ENCODE assay signal across 9 mouse cellular contexts in genomic region chr6:100437980-100438379, GRCm38 (mm10).
DNase-seq lines count a peak whose midpoint lies in the region; ATAC-seq and TF ChIP-seq lines count a peak whose summit lies in the region.
"Had no signal": no experiment of that assay in that cellular context is flagged by ENCODE, and none has a peak within 500 bp of the region (broad histone marks: within the 10 kb centered on the region; RNA-seq: fewer than 3 reads in every experiment).

No protein-coding gene starts in this region.

- no peaks in the 10 kb centered on the region for H3K9me3 ChIP-seq in forebrain, embryonic 12.5 days
- H3K9me3 ChIP-seq in forebrain, embryonic 10.5 days, result peaks cover 4% of the 10 kb centered on the region; the same call in 1 of the 2 replicates
- H3K9me3 ChIP-seq in CH12.LX (replicated peaks; ENCODE audit: low read length), result peaks cover 9% of the 10 kb centered on the region
- H3K9me3 ChIP-seq in hindbrain, embryonic 14.5 days (ENCODE audit: control insufficient read depth, low read length), result no peaks in the 10 kb centered on the region
- no peaks in the 10 kb centered on the region for H3K9me3 ChIP-seq in midbrain, embryonic 11.5 days (ENCODE audit: control insufficient read depth, low read length)

- H3K9ac ChIP-seq in forebrain, embryonic 12.5 days, result no peak overlapping the region
- no peak overlapping the region for H3K9ac ChIP-seq in CH12.LX (ENCODE audit: insufficient read depth, low read depth)
- no peak overlapping the region; the same call in 1 of the 2 replicates for H3K9ac ChIP-seq in hindbrain, embryonic 14.5 days
- no peak overlapping the region for H3K9ac ChIP-seq in midbrain, embryonic 11.5 days (ENCODE audit: low read length)

- peak overlapping the region; percentile 54 for H3K4me2 ChIP-seq in forebrain, embryonic 12.5 days
- H3K4me2 ChIP-seq in CH12.LX (ENCODE audit: insufficient read depth, low read depth, poor library complexity, severe bottlenecking), result peak overlapping the region; percentile 68
- H3K4me2 ChIP-seq in hindbrain, embryonic 14.5 days (replicated peaks), result peak overlapping the region; percentile 49
- no peak overlapping the region for H3K4me2 ChIP-seq in midbrain, embryonic 11.5 days

- in situ Hi-C loops in CH12.LX (cut with MboI; ENCODE audit: low pct_ligation_motif_present, low pct_unique_long_range_greater_than_20kb, low sequenced_read_pairs), result no loop called here

- H3K79me2 ChIP-seq in CH12.LX (replicated peaks; ENCODE audit: control insufficient read depth, extremely low read depth, insufficient read depth, poor library complexity, severe bottlenecking), result no peaks in the 10 kb centered on the region

- TF ChIP-seq POLR2A in CH12.LX (IDR thresholded peaks at IDR 0.05; ENCODE audit: low read depth, low read length), result no peak

- no peak for TF ChIP-seq RAD21 in CH12.LX (IDR thresholded peaks at IDR 0.05; ENCODE audit: low read depth, low read length)

- DNase-seq in forebrain, embryonic 10.5 days (ENCODE audit: extremely low spot score, low spot score), result no peak
- no peak for DNase-seq in CH12.LX (ENCODE audit: extremely low read depth)
- DNase-seq in hindbrain, embryonic 14.5 days (ENCODE audit: low spot score), result no peak
- DNase-seq in midbrain, embryonic 11.5 days (ENCODE audit: low spot score, missing footprints), result no peak
- no peak for DNase-seq in spleen, postnatal 14 days (ENCODE audit: low spot score in 2 of 2)
- DNase-seq in spleen, adult 12 weeks (ENCODE audit: low spot score), result no peak
- no peak for DNase-seq in right cerebral cortex, postnatal 4 days
- DNase-seq: gastrocnemius, postnatal 10 days had no signal

- ATAC-seq in forebrain, embryonic 12.5 days (ENCODE audit: low FRiP score), result 0 out of 2 replicates have a peak, but pooled peaks have one; percentile 2
- ATAC-seq in hindbrain, embryonic 14.5 days (ENCODE audit: low FRiP score), result no peak
- 0 out of 2 replicates have a peak, but pooled peaks have one; percentile 2 for ATAC-seq in midbrain, embryonic 11.5 days (ENCODE audit: low FRiP score)

- H3K36me3 ChIP-seq in forebrain, embryonic 12.5 days (replicated peaks), result no peaks in the 10 kb centered on the region
- H3K36me3 ChIP-seq in forebrain, embryonic 10.5 days (replicated peaks), result no peaks in the 10 kb centered on the region
- H3K36me3 ChIP-seq in CH12.LX (replicated peaks in 1 of 2; ENCODE audit: control insufficient read depth in 1 of 2, insufficient read depth in 1 of 2, low read length in 1 of 2), result no peaks in the 10 kb centered on the region
- H3K36me3 ChIP-seq in hindbrain, embryonic 14.5 days (replicated peaks; ENCODE audit: control insufficient read depth, insufficient read depth), result no peaks in the 10 kb centered on the region
- H3K36me3 ChIP-seq in midbrain, embryonic 11.5 days (ENCODE audit: control insufficient read depth, insufficient read depth, low read length), result no peaks in the 10 kb centered on the region

- H3K4me1 ChIP-seq in forebrain, embryonic 12.5 days, result peaks cover 26% of the 10 kb centered on the region
- peaks cover 42% of the 10 kb centered on the region for H3K4me1 ChIP-seq in forebrain, embryonic 10.5 days
- peaks cover 7 to 44% of the 10 kb centered on the region in 2 experiments for H3K4me1 ChIP-seq in CH12.LX (ENCODE audit: control insufficient read depth in 1 of 2, insufficient read depth in 2 of 2)
- peaks cover 22% of the 10 kb centered on the region for H3K4me1 ChIP-seq in hindbrain, embryonic 14.5 days (replicated peaks; ENCODE audit: control insufficient read depth, insufficient read depth, low read length)
- peaks cover 17% of the 10 kb centered on the region for H3K4me1 ChIP-seq in midbrain, embryonic 11.5 days (ENCODE audit: control insufficient read depth, insufficient read depth, low read length)

- H3K27me3 ChIP-seq in forebrain, embryonic 12.5 days, result peaks cover 71% of the 10 kb centered on the region
- H3K27me3 ChIP-seq in forebrain, embryonic 10.5 days (ENCODE audit: poor library complexity, severe bottlenecking), result peaks cover 100% of the 10 kb centered on the region
- H3K27me3 ChIP-seq in CH12.LX (replicated peaks), result no peaks in the 10 kb centered on the region
- H3K27me3 ChIP-seq in hindbrain, embryonic 14.5 days (ENCODE audit: control insufficient read depth, insufficient read depth, low read length), result peaks cover 26% of the 10 kb centered on the region; the same call in 1 of the 2 replicates
- peaks cover 43% of the 10 kb centered on the region for H3K27me3 ChIP-seq in midbrain, embryonic 11.5 days (ENCODE audit: control insufficient read depth, insufficient read depth, low read length)

- 39% methylated on average over 5 of the region's 5 CpGs for WGBS in forebrain, embryonic 12.5 days
- WGBS in forebrain, embryonic 10.5 days, result 39% methylated on average over 5 of the region's 5 CpGs
- 40% methylated on average over 5 of the region's 5 CpGs for WGBS in hindbrain, embryonic 14.5 days
- WGBS in midbrain, embryonic 11.5 days, result 39% methylated on average over 5 of the region's 5 CpGs

- dilution Hi-C loops in CH12.LX (cut with MboI; ENCODE audit: extremely low pct_ligation_motif_present, extremely low pct_unique_long_range_greater_than_20kb, low sequenced_read_pairs), result no loop called here

- no peak overlapping the region for H3K27ac ChIP-seq in forebrain, embryonic 12.5 days
- no peak overlapping the region for H3K27ac ChIP-seq in forebrain, embryonic 10.5 days
- H3K27ac ChIP-seq in CH12.LX (ENCODE audit: insufficient read depth, low read depth), result no peak overlapping the region
- H3K27ac ChIP-seq in hindbrain, embryonic 14.5 days, result no peak overlapping the region
- no peak overlapping the region for H3K27ac ChIP-seq in midbrain, embryonic 11.5 days (ENCODE audit: low read depth, low read length)

- TF ChIP-seq CTCF in CH12.LX (conservative IDR thresholded peaks at IDR 0.05 in 1 of 2, IDR thresholded peaks at IDR 0.05 in 1 of 2; ENCODE audit: low read depth in 2 of 2, low read length in 2 of 2), result no peak

- TF ChIP-seq EP300 in CH12.LX (IDR thresholded peaks at IDR 0.05; ENCODE audit: low read length), result no peak

- no peak overlapping the region for H3K4me3 ChIP-seq in forebrain, embryonic 12.5 days (replicated peaks)
- no peak overlapping the region; the same call in 1 of the 2 replicates for H3K4me3 ChIP-seq in forebrain, embryonic 10.5 days
- peak overlapping the region in 1 of 3 experiments; percentile 29 for H3K4me3 ChIP-seq in CH12.LX (replicated peaks in 1 of 3; ENCODE audit: low read depth in 2 of 3, low read length in 2 of 3, poor library complexity in 1 of 3)
- no peak overlapping the region for H3K4me3 ChIP-seq in hindbrain, embryonic 14.5 days (replicated peaks; ENCODE audit: low read length)
- no peak overlapping the region for H3K4me3 ChIP-seq in midbrain, embryonic 11.5 days (ENCODE audit: low read depth, low read length)

TF ChIP-seq in CH12.LX, 34 proteins besides CTCF, POLR2A, EP300 and RAD21:
- peak; percentile 79 for TF ChIP-seq MAFK (IDR thresholded peaks at IDR 0.05; ENCODE audit: insufficient replicate concordance, low read length)
- TF ChIP-seq POLR2AphosphoS2 (IDR thresholded peaks at IDR 0.05; ENCODE audit: low read depth, low read length), result no peak
